19 mouse cellular contexts compared by ENCODE assay signal in genomic region chr4:51545419-51545818, GRCm38 (mm10).
"Had no signal": no experiment of that assay in that cellular context is flagged by ENCODE, and none has a peak within 500 bp of the region (broad histone marks: within the 10 kb centered on the region; RNA-seq: fewer than 3 reads in every experiment).

No protein-coding gene starts in this region.

- H3K4me1 ChIP-seq: midbrain, embryonic 10.5 days; midbrain, embryonic 12.5 days; neural tube, embryonic 13.5 days; neural tube, embryonic 15.5 days had no signal

- ATAC-seq: midbrain, embryonic 16.5 days had no signal

- H3K9me3 ChIP-seq: midbrain, embryonic 10.5 days; midbrain, embryonic 12.5 days; neural tube, embryonic 13.5 days; neural tube, embryonic 15.5 days had no signal

- H3K27me3 ChIP-seq: midbrain, embryonic 12.5 days; neural tube, embryonic 13.5 days; neural tube, embryonic 15.5 days had no signal

- DNase-seq: lung, adult 18-20 months; lung, embryonic 14.5 days; lung, postnatal 10 days; lung, postnatal 4 days; midbrain, embryonic 14.5 days; retina, postnatal 1 day; right cerebral cortex, adult 18-20 months; right cerebral cortex, postnatal 25 days; right cerebral cortex, postnatal 4 days; spleen, adult 18-20 months; thymus, adult 18-20 months; thymus, postnatal 14 days; thymus, postnatal 36 days had no signal

- H3K9ac ChIP-seq: lung, embryonic 14.5 days; midbrain, embryonic 12.5 days; neural tube, embryonic 13.5 days; neural tube, embryonic 15.5 days had no signal

- H3K27ac ChIP-seq: midbrain, embryonic 10.5 days; midbrain, embryonic 12.5 days; neural tube, embryonic 13.5 days; neural tube, embryonic 15.5 days had no signal

- H3K4me2 ChIP-seq: lung, embryonic 14.5 days; midbrain, embryonic 12.5 days; neural tube, embryonic 13.5 days; neural tube, embryonic 15.5 days had no signal

- H3K4me3 ChIP-seq: midbrain, embryonic 10.5 days; midbrain, embryonic 12.5 days; myocyte; neural tube, embryonic 13.5 days; neural tube, embryonic 15.5 days had no signal

- H3K36me3 ChIP-seq: midbrain, embryonic 10.5 days; midbrain, embryonic 12.5 days; neural tube, embryonic 13.5 days; neural tube, embryonic 15.5 days had no signal
